Mouse (Mus musculus): ENCODE results near the gene Dpy30. TPM values are rescaled to one million over a fixed set of nuclear protein-coding genes. Genes with fewer than 3 reads are reported as not detected.
"Not testable (repeated sequence)": the region's sequence is repeated elsewhere in the genome, so short reads cannot be mapped to it uniquely, and the experiment has no call there.

Gene Dpy30
- total and polyA plus RNA-seq, 2 experiments from 2014 or later: 96.7 to 209 TPM

GRCm38 (mm10) chr17:74331049-74331676 is 7.4 kb upstream of the Dpy30 start:
- TF ChIP-seq CTCF (IDR thresholded peaks at IDR 0.05; ENCODE audit: low read depth) (no peak), EP300 (IDR thresholded peaks at IDR 0.05; ENCODE audit: low read depth) (no peak)
- 76% methylated on average over 9 of the region's 9 CpGs for WGBS

GRCm38 (mm10) chr17:74328146-74328545 is 4.4 kb upstream of the Dpy30 start:
- ATAC-seq (ENCODE audit: insufficient read depth, low read depth); H3K9ac ChIP-seq (replicated peaks; ENCODE audit: low read depth, low read length); H3K27ac ChIP-seq (ENCODE audit: low read depth); H3K9me3 ChIP-seq (replicated peaks; ENCODE audit: control insufficient read depth, low read length); H3K36me3 ChIP-seq (replicated peaks; ENCODE audit: control insufficient read depth, insufficient read depth, low read length); H3K4me2 ChIP-seq (ENCODE audit: low read depth, low read length); H3K4me3 ChIP-seq (ENCODE audit: low read depth, low read length); H3K27me3 ChIP-seq (ENCODE audit: control insufficient read depth, insufficient read depth, low read length); H3K4me1 ChIP-seq (ENCODE audit: control insufficient read depth, insufficient read depth): not testable (repeated sequence)
- peak; percentile 35 for DNase-seq (ENCODE audit: low spot score)
- TF ChIP-seq CTCF (IDR thresholded peaks at IDR 0.05; ENCODE audit: low read depth): peak; percentile 58
- 51% methylated on average over 2 of the region's 2 CpGs for WGBS

More at GRCm38 (mm10) chr17:74331049-74331676, 7.4 kb upstream of the Dpy30 start:
- Histone ChIP-seq H3K36me3 (replicated peaks; ENCODE audit: control insufficient read depth, insufficient read depth, low read length) (no peaks in the 10 kb centered on the region), H3K9me3 (replicated peaks; ENCODE audit: control insufficient read depth, low read length) (no peaks in the 10 kb centered on the region), H3K27me3 (ENCODE audit: control insufficient read depth, insufficient read depth, low read length) (no peaks in the 10 kb centered on the region), H3K27ac (ENCODE audit: low read depth) (no peak overlapping the region), H3K9ac (replicated peaks; ENCODE audit: low read depth, low read length) (no peak overlapping the region), H3K4me1 (ENCODE audit: control insufficient read depth, insufficient read depth) (no peaks in the 10 kb centered on the region), H3K4me3 (ENCODE audit: low read depth, low read length) (no peak overlapping the region), H3K4me2 (ENCODE audit: low read depth, low read length) (no peak overlapping the region)
- no peak for ATAC-seq (ENCODE audit: insufficient read depth, low read depth)
- DNase-seq (ENCODE audit: low spot score): no peak

DNA sequence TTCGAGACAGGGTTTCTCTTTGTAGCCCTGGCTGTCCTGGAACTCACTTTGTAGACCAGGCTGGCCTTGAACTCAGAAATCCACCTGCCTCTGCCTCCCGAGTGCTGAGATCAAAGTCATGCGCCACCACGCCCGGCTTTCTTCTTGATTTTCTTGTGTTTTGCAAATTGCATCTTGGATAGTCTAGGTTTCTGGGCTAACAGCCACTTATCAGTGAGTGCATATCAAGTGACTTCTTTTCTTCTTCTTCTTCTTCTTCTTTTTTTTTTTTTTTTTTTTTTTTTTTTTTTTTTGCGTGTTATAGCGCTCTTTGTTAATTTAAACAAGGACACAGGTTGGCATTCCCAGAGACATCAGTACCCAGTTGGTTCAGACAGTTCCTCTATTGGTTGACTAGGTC is 3.5 kb upstream of the Dpy30 start:
- not testable (repeated sequence) for H3K9me3 ChIP-seq (replicated peaks; ENCODE audit: control insufficient read depth, low read length); H3K4me2 ChIP-seq (ENCODE audit: low read depth, low read length); H3K36me3 ChIP-seq (replicated peaks; ENCODE audit: control insufficient read depth, insufficient read depth, low read length); H3K9ac ChIP-seq (replicated peaks; ENCODE audit: low read depth, low read length); DNase-seq (ENCODE audit: low spot score); ATAC-seq (ENCODE audit: insufficient read depth, low read depth); H3K4me1 ChIP-seq (ENCODE audit: control insufficient read depth, insufficient read depth); H3K27ac ChIP-seq (ENCODE audit: low read depth); H3K27me3 ChIP-seq (ENCODE audit: control insufficient read depth, insufficient read depth, low read length); H3K4me3 ChIP-seq (ENCODE audit: low read depth, low read length)
- WGBS: 83% methylated on average over 7 of the region's 7 CpGs

- DNase-seq (ENCODE audit: low spot score): no peak
- Histone ChIP-seq H3K4me1 (ENCODE audit: control insufficient read depth, insufficient read depth) (no peaks in the 10 kb centered on the region), H3K27me3 (ENCODE audit: control insufficient read depth, insufficient read depth, low read length) (no peaks in the 10 kb centered on the region), H3K9ac (replicated peaks; ENCODE audit: low read depth, low read length) (no peak overlapping the region), H3K36me3 (replicated peaks; ENCODE audit: control insufficient read depth, insufficient read depth, low read length) (no peaks in the 10 kb centered on the region), H3K4me3 (ENCODE audit: low read depth, low read length) (no peak overlapping the region), H3K27ac (ENCODE audit: low read depth) (no peak overlapping the region), H3K9me3 (replicated peaks; ENCODE audit: control insufficient read depth, low read length) (no peaks in the 10 kb centered on the region), H3K4me2 (ENCODE audit: low read depth, low read length) (no peak overlapping the region)
- WGBS: 49% methylated on average over 5 of the region's 5 CpGs
- no peak for ATAC-seq (ENCODE audit: insufficient read depth, low read depth)
- TF ChIP-seq CTCF (IDR thresholded peaks at IDR 0.05; ENCODE audit: low read depth): peak; percentile 25
- no peak for TF ChIP-seq EP300 (IDR thresholded peaks at IDR 0.05; ENCODE audit: low read depth)
Measured at GRCm38 (mm10) chr17:74322400-74323054, 1.2 kb downstream of the Dpy30 start.

DNA sequence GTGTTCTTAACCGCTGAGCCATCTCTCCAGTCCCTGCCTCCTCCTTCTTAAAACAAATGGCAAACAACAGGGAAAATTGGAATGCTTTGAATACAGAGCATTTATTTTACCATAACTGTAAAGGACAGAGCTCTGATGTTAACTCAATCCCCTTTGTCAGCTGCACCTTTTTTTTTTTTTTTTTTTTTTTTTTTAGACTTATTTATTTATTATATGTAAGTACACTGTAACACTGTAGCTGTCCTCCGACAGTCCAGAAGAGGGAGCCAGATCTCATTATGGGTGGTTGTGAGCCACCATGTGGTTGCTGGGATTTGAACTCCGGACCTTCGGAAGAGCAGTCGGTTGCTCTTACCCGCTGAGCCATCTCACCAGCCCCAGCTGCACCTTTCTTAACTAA is 5.0 kb downstream of the Dpy30 start:
- Histone ChIP-seq H3K9ac (replicated peaks; ENCODE audit: low read depth, low read length) (no peak overlapping the region), H3K4me1 (ENCODE audit: control insufficient read depth, insufficient read depth) (0 out of 2 replicates have a peak, but pooled peaks cover 7% of the 10 kb centered on the region), H3K27me3 (ENCODE audit: control insufficient read depth, insufficient read depth, low read length) (no peaks in the 10 kb centered on the region), H3K4me2 (ENCODE audit: low read depth, low read length) (no peak overlapping the region), H3K4me3 (ENCODE audit: low read depth, low read length) (no peak overlapping the region), H3K9me3 (replicated peaks; ENCODE audit: control insufficient read depth, low read length) (no peaks in the 10 kb centered on the region), H3K27ac (ENCODE audit: low read depth) (no peak overlapping the region), H3K36me3 (replicated peaks; ENCODE audit: control insufficient read depth, insufficient read depth, low read length) (no peaks in the 10 kb centered on the region)
- WGBS: 96% methylated on average over 6 of the region's 6 CpGs
- TF ChIP-seq CTCF (IDR thresholded peaks at IDR 0.05; ENCODE audit: low read depth) (no peak; the same call in 1 of the 2 replicates), EP300 (IDR thresholded peaks at IDR 0.05; ENCODE audit: low read depth) (no peak)
- no peak for DNase-seq (ENCODE audit: low spot score)
- ATAC-seq (ENCODE audit: insufficient read depth, low read depth): no peak
